Mouse (Mus musculus): ENCODE measurements around the gene Chid1.

GRCm38 (mm10) chr7:141542588-141542987 is 2.9 kb upstream of the Chid1 start:
- TF ChIP-seq POLR2A (IDR thresholded peaks at IDR 0.05; ENCODE audit: insufficient read length, low read depth) (no peak), MYOG (IDR thresholded peaks at IDR 0.05; ENCODE audit: control insufficient read depth in 1 of 3, insufficient read depth in 1 of 3, insufficient read length in 2 of 3, low read depth in 2 of 3) (peak in 1 of 3 experiments; percentile 55), CEBPB (IDR thresholded peaks at IDR 0.05; ENCODE audit: insufficient read depth, poor library complexity, severe bottlenecking) (no peak), MYOD1 (IDR thresholded peaks at IDR 0.05; ENCODE audit: control insufficient read depth in 1 of 3, insufficient read length in 2 of 3, low read depth in 2 of 3) (no peak), POLR2AphosphoS2 (IDR thresholded peaks at IDR 0.05; ENCODE audit: insufficient read length, low read depth) (no peak), MAX (IDR thresholded peaks at IDR 0.05; ENCODE audit: low read depth) (no peak)

Measured in myocyte (in vitro differentiated cells).